Mouse (Mus musculus): Measurements from ENCODE around the gene Amer3. TPM values are rescaled to one million over a fixed set of nuclear protein-coding genes. Genes with fewer than 3 reads are reported as not detected.
"Not testable (repeated sequence)": the region's sequence is repeated elsewhere in the genome, so short reads cannot be mapped to it uniquely, and the experiment has no call there.

Amer3 gene
- polyA plus RNA-seq, 1 experiment from 2014 or later: not detected

GRCm38 (mm10) chr1:34602363-34602762 is 22.9 kb downstream of the Amer3 start:
- Histone ChIP-seq H3K27ac (replicated peaks) (no peak overlapping the region), H3K4me1 (no peaks in the 10 kb centered on the region), H3K4me3 (no peak overlapping the region), H3K9ac (no peak overlapping the region), H3K9me3 (peaks cover 3% of the 10 kb centered on the region; the same call in 1 of the 2 replicates), H3K27me3 (replicated peaks) (no peaks in the 10 kb centered on the region), H3K4me2 (no peak overlapping the region), H3K36me3 (no peaks in the 10 kb centered on the region)
- WGBS: 11% methylated on average over 8 of the region's 8 CpGs
- no peak for ATAC-seq (ENCODE audit: extremely low read depth, insufficient number of reproducible peaks, low FRiP score, low TSS enrichment)

GRCm38 (mm10) chr1:34613801-34614200 is 34.3 kb downstream of the Amer3 start:
- H3K9ac ChIP-seq: no peak overlapping the region
- 77% methylated on average over 2 of the region's 2 CpGs for WGBS
- H3K4me2 ChIP-seq: no peak overlapping the region
- no peaks in the 10 kb centered on the region for H3K9me3 ChIP-seq
- no peak overlapping the region for H3K27ac ChIP-seq (replicated peaks)
- no peaks in the 10 kb centered on the region for H3K27me3 ChIP-seq (replicated peaks)
- H3K4me1 ChIP-seq: no peaks in the 10 kb centered on the region
- ATAC-seq (ENCODE audit: extremely low read depth, insufficient number of reproducible peaks, low FRiP score, low TSS enrichment): no peak
- no peak overlapping the region for H3K4me3 ChIP-seq
- no peaks in the 10 kb centered on the region for H3K36me3 ChIP-seq

DNA sequence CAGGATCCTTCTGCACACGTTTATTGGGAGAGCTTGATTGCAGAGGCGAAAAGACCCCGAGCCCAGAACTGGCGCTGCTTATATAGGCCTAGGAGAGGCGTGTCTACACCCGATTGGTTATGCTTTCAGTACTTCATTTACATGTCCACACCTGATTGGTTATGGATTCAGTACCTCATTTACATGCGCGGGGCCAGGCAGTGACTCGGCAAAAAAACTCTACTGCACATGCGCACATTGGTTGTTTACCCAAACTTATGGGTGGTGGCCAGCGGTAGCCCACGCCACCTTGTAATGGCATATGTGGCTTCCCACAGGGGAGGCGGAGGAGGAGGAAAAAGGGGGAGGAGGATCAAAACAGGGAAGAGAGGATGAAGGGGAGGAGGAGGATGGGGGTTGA is 40.7 kb downstream of the Amer3 start:
- WGBS: 89% methylated on average over 13 of the region's 13 CpGs

DNA sequence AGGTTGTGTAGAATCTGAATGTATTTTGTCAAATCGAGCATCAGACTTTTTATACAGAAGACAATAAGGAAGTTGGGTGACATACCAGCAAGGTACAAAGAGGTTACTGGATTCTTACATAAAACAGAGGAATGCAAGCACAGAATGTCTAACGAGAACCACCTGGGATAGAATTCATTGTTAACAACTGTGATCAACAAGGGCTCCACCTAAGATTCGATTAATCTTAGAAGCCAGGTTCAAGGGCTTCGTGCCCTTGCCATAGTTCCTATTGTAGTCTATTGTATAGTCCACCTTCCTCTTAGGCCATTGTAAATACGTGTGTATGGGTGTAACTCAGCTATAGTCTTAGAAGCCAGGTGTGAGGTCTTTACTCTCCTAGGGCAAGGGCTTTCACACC is 41.3 kb downstream of the Amer3 start:
- H3K4me1 ChIP-seq; H3K27ac ChIP-seq (replicated peaks); H3K9me3 ChIP-seq; H3K4me3 ChIP-seq; H3K9ac ChIP-seq; H3K36me3 ChIP-seq; H3K27me3 ChIP-seq (replicated peaks); ATAC-seq (ENCODE audit: extremely low read depth, insufficient number of reproducible peaks, low FRiP score, low TSS enrichment); H3K4me2 ChIP-seq: not testable (repeated sequence)
- WGBS: 82% methylated on average over 5 of the region's 5 CpGs

More for the DNA sequence above, 40.7 kb downstream of the Amer3 start:
- H3K9me3 ChIP-seq; H3K27me3 ChIP-seq (replicated peaks); H3K36me3 ChIP-seq; H3K4me2 ChIP-seq; H3K27ac ChIP-seq (replicated peaks); H3K4me1 ChIP-seq; ATAC-seq (ENCODE audit: extremely low read depth, insufficient number of reproducible peaks, low FRiP score, low TSS enrichment); H3K9ac ChIP-seq; H3K4me3 ChIP-seq: not testable (repeated sequence)

GRCm38 (mm10) chr1:34635711-34636110 is 56.3 kb downstream of the Amer3 start:
- Histone ChIP-seq H3K9me3 (no peaks in the 10 kb centered on the region), H3K4me3 (no peak overlapping the region), H3K9ac (no peak overlapping the region), H3K27ac (replicated peaks) (no peak overlapping the region), H3K27me3 (replicated peaks) (no peaks in the 10 kb centered on the region), H3K4me1 (peaks cover 8% of the 10 kb centered on the region), H3K36me3 (no peaks in the 10 kb centered on the region), H3K4me2 (no peak overlapping the region)
- ATAC-seq (ENCODE audit: extremely low read depth, insufficient number of reproducible peaks, low FRiP score, low TSS enrichment): no peak
- WGBS: 73% methylated on average over 18 of the region's 18 CpGs

Other genes with a start within 250 kb of the Amer3 start
- 42.0 and 47.6 TPM in 2 replicates for gene Ccdc115, start 140.0 kb upstream of the Amer3 start, polyA plus RNA-seq (2015; fragmentation: Nextera tagmentation; extraction: Ambion mirVana)
- 66.3 and 67.7 TPM in 2 replicates for gene Imp4, start 139.8 kb upstream of the Amer3 start, polyA plus RNA-seq (2015; fragmentation: Nextera tagmentation; extraction: Ambion mirVana)
- 15.1 and 15.8 TPM in 2 replicates for gene Ptpn18, start 119.9 kb upstream of the Amer3 start, polyA plus RNA-seq (2015; fragmentation: Nextera tagmentation; extraction: Ambion mirVana)
- not detected in 2 replicates for gene Prss39, start 81.2 kb upstream of the Amer3 start, polyA plus RNA-seq (2015; fragmentation: Nextera tagmentation; extraction: Ambion mirVana)
- 0.28 TPM in 2 replicates for gene Cfc1, start 44.0 kb upstream of the Amer3 start, polyA plus RNA-seq (2015; fragmentation: Nextera tagmentation; extraction: Ambion mirVana)
- not detected in 2 replicates for gene Prss40, start 18.7 kb upstream of the Amer3 start, polyA plus RNA-seq (2015; fragmentation: Nextera tagmentation; extraction: Ambion mirVana)

Data from heart, embryonic 13.5 days (tissue).